Mouse (Mus musculus) megakaryocyte, embryonic 14.5 days (primary cell): ENCODE results near the gene Ptpra. TPM values are rescaled to one million over a fixed set of nuclear protein-coding genes. Genes with fewer than 3 reads are reported as not detected.
A peak's percentile ranks its signal among the peaks of the same experiment; 100 is the strongest.

ENCODE experiments used
- H3K27me3 ChIP-seq: replicated peaks from 2 replicates; pipeline ENCODE3; 2012; ENCODE audit warnings: inconsistent platforms
- H3K36me3 ChIP-seq: replicated peaks from 2 replicates; pipeline ENCODE3; 2012; ENCODE audit warnings: low read length, inconsistent platforms, mixed read lengths
- H3K4me1 ChIP-seq: 2 replicates; pipeline ENCODE4 v1.6.1; 2012; ENCODE audit warnings: inconsistent platforms
- H3K4me3 ChIP-seq: replicated peaks from 2 replicates; pipeline ENCODE3; 2012; ENCODE audit warnings: moderate library complexity, mild to moderate bottlenecking, inconsistent platforms
- H3K9me3 ChIP-seq: 2 replicates; pipeline ENCODE4 v1.6.1; 2012; ENCODE audit warnings: inconsistent platforms
- FLI1 ChIP-seq: IDR thresholded peaks from 2 replicates; pipeline ENCODE4 v1.6.1; 2012; ENCODE audit warnings: low read length, inconsistent platforms, mixed read lengths
- GATA1 ChIP-seq: IDR thresholded peaks from 3 replicates; pipeline ENCODE4 v1.6.1; 2012; ENCODE audit warnings: mixed read lengths, low read length, inconsistent platforms, borderline replicate concordance
- polyA plus RNA-seq: library from polyadenylated mRNA; stranded (reverse); fragments of >175 nt; gene quantifications from 2 replicates; pipeline ENCODE4 v1.2.3, GENCODE M21; 2012; ENCODE audit warnings: low replicate concordance; ENCODE audit not compliant: insufficient read depth

Gene Ptpra
- polyA plus RNA-seq, 1 experiment = 14.1 TPM

DNA sequence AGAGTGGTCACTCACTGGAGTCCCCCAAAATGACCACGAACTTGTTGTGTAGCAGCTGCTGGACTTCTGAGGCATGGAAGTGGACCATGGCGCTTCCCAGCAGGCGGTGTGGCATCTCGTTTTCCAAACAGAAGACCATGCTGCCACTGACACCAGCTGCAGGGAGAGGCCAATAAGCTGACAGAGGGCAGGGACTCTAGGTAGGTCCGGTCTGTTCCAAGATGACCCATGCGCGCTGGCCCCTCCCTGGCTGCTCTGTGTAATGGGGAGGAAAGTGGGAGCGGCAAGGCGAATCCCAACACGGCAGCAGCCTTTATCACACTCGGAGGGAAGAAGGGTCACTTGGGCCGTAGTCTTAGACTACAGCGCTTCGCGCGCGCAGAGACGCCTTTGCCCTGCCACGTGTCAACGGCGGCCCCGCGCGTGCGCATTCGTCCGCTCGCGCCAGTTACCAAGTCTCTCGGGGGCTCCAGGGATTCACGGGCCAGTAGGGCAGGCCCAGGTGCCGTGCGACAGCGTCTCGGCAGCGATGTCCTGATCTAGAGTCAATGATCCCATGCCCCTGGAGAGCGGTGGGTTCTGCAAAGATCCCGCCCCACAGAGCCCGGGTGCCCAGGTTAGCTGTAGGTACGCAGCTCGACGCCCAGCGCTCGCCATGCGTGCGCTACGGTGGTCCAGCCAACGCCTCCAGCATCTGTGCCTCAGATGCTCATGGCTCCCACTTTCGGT, 26.5 kb upstream of the Ptpra start:
- H3K36me3 ChIP-seq = peaks cover 50% of the 10 kb centered on the region

DNA sequence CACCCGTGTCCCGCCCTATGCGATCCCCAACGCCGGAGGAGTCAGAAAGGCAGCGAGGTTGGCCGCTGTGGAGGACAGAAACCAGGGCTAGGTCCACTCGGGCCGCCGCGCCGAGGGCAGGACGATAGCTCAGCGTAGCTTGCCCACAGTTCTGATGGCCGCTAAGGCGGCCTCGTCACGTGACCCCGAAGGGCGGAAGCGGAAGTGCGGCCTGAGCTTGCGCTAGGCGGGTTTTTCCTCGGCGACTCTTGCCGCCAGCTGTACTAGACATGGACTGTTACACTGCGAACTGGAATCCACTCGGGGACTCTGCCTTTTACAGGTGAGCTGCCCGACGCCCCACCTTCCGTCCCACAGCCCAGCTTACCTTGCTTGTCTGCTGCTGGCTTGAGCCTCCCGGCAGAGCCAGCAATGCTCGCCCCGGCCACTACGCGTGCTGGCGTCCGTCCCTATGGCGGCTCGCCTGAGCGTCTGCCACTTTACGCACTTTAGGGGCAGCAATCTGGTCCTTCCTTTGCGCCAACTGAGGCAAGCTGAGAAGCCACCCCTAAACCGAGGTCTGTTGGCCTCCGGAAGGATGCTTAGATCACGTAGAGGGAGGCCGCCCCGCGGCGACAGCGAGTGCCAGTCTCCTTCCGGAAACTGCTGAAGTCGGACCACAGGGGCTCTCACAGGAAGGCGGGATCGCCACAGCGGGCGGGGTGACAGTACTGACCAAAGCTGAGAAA, 25.8 kb upstream of the Ptpra start, which contains the start of the genes Vps16 and Pced1a:
TSS of gene Vps16 (plus strand) at position 214 of the 728 bp plus-strand sequence.
TSS of gene Pced1a (minus strand) at position 576 of the 728 bp plus-strand sequence.
- H3K36me3 ChIP-seq = peaks cover 43% of the 10 kb centered on the region
- H3K9me3 ChIP-seq = no peaks in the 10 kb centered on the region
- no peak for TF ChIP-seq GATA1
- peak; percentile 22; the same call in 1 of the 2 replicates for TF ChIP-seq FLI1
- peaks cover 83% of the 10 kb centered on the region for H3K4me1 ChIP-seq
- H3K4me3 ChIP-seq = peak within 1 kb of the TSS; percentile 94
- no peaks in the 10 kb centered on the region for H3K27me3 ChIP-seq

More for the DNA sequence above, 26.5 kb upstream of the Ptpra start:
- TF ChIP-seq FLI1 (no peak), GATA1 (no peak)
- H3K9me3 ChIP-seq = no peaks in the 10 kb centered on the region
- no peaks in the 10 kb centered on the region for H3K27me3 ChIP-seq
- peaks cover 75% of the 10 kb centered on the region for H3K4me1 ChIP-seq
- H3K4me3 ChIP-seq = peak overlapping the region; percentile 94

GRCm38 (mm10) chr2:130425112-130425511, 25.0 kb upstream of the Ptpra start:
- Histone ChIP-seq H3K27me3 (no peaks in the 10 kb centered on the region), H3K36me3 (peaks cover 36% of the 10 kb centered on the region), H3K4me1 (peaks cover 86% of the 10 kb centered on the region), H3K9me3 (no peaks in the 10 kb centered on the region), H3K4me3 (peak overlapping the region; percentile 94)
- no peak for TF ChIP-seq FLI1
- no peak for TF ChIP-seq GATA1

DNA sequence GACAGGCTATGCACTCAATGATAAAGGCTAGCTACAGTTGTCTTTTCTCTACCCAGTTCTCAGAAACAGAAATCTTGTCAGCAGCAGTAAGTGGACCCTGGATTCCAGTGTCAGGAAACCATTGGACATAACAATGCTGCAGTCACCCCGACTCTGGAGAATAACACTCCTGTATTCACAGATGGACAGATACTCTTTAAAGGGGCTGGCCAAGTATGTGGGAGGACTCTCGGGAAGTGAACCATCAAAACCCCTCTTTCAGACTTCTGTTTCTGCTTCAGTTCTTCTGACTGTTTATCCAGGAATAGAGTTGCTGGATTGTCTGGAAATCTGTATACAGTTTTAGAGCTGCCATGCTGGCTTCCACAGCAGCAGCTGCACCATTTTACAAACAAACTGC, 20.2 kb upstream of the Ptpra start:
- TF ChIP-seq FLI1 (no peak), GATA1 (no peak)
- no peaks in the 10 kb centered on the region for H3K27me3 ChIP-seq
- no peak overlapping the region for H3K4me3 ChIP-seq
- H3K36me3 ChIP-seq = peaks cover 22% of the 10 kb centered on the region
- no peaks in the 10 kb centered on the region for H3K9me3 ChIP-seq
- peaks cover 85% of the 10 kb centered on the region for H3K4me1 ChIP-seq

DNA sequence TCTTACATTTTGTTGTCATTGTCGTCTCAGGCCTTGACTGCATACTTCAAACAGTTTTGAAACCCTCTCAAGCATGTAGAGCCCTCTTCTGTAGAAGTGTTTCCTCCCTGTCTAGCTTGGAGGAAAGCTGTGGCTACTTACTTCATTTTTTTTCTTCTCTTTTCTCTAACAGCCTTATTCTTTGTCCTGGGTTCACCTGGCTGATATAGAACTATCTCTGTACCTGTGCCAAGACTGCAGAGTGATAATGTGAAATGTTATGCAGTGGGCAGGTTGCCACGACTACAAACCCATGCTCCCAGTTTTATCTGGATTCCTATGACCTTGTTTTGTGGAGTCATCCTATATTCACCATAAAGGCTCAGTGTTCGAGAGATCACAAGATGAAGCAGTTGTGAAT, 19.6 kb upstream of the Ptpra start:
- H3K9me3 ChIP-seq = no peaks in the 10 kb centered on the region
- H3K36me3 ChIP-seq = peaks cover 22% of the 10 kb centered on the region
- H3K4me1 ChIP-seq = peaks cover 79% of the 10 kb centered on the region
- H3K27me3 ChIP-seq = no peaks in the 10 kb centered on the region
- no peak overlapping the region for H3K4me3 ChIP-seq
- no peak for TF ChIP-seq GATA1
- no peak for TF ChIP-seq FLI1

DNA sequence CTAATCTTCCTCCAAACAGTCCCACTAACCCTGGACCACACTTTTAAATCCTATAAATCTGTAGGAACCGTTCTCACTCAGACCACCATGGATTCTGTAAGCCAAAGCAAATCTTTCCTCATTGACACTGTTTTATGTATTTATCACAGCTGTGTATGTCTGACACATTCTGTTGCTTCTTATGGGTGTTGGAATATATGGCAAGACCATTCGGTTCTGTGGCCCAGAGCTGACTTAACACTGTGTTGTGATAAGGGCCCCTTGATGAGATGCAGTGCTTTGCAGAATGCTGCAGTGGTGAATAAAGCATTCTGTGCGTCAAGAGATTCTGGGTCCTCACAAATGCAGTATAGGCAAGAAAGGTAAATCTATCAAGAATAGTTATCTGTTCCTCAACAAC, 17.9 kb upstream of the Ptpra start:
- H3K27me3 ChIP-seq = no peaks in the 10 kb centered on the region
- peaks cover 27% of the 10 kb centered on the region for H3K36me3 ChIP-seq
- no peak for TF ChIP-seq FLI1
- no peak for TF ChIP-seq GATA1
- H3K9me3 ChIP-seq = no peaks in the 10 kb centered on the region
- H3K4me1 ChIP-seq = peaks cover 76% of the 10 kb centered on the region
- no peak overlapping the region for H3K4me3 ChIP-seq

DNA sequence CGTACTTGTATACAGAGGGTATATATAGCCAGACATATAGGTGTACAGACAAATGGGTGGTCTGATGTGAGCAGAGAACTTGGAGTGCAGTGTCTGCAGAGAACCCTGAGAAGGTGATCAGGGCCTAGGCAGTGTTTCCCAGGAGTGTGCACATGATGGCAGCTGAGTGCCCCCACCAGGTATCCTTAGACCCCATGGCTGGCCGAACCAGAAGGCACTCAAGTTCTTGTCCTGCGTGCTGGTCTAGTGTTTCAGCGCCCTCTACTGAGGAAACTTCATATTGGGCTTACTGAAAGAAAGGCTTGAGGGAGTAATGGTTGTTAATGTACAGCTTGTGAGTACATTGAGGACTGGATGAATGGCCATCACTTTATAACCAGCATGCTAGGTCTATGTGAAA, 16.9 kb upstream of the Ptpra start:
- TF ChIP-seq FLI1 (no peak), GATA1 (no peak)
- Histone ChIP-seq H3K9me3 (no peaks in the 10 kb centered on the region), H3K4me3 (no peak overlapping the region), H3K4me1 (peaks cover 76% of the 10 kb centered on the region), H3K27me3 (no peaks in the 10 kb centered on the region), H3K36me3 (peaks cover 30% of the 10 kb centered on the region)

DNA sequence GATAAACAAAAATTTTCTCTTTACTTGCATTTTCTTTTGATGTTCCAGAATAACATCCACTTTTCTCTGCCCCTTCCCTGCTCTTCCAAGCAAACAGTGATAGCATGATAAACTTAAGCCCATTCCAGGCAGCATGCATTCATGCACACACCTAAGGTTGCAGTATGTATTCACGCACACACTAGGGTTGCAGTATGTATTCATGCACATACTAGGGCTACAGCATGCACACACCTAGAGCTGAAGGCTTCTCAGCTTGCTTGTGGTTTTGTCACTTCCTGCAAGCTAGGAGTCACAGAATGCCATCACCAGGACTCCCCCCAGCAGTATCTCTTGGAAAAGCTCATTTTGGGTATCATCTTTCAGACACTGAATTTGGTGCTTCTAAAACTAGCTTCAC, 13.3 kb upstream of the Ptpra start:
- peak overlapping the region; percentile 74 for H3K4me3 ChIP-seq
- no peaks in the 10 kb centered on the region for H3K9me3 ChIP-seq
- TF ChIP-seq GATA1 = no peak
- TF ChIP-seq FLI1 = no peak
- H3K27me3 ChIP-seq = no peaks in the 10 kb centered on the region
- H3K4me1 ChIP-seq = peaks cover 57% of the 10 kb centered on the region
- H3K36me3 ChIP-seq = peaks cover 60% of the 10 kb centered on the region

DNA sequence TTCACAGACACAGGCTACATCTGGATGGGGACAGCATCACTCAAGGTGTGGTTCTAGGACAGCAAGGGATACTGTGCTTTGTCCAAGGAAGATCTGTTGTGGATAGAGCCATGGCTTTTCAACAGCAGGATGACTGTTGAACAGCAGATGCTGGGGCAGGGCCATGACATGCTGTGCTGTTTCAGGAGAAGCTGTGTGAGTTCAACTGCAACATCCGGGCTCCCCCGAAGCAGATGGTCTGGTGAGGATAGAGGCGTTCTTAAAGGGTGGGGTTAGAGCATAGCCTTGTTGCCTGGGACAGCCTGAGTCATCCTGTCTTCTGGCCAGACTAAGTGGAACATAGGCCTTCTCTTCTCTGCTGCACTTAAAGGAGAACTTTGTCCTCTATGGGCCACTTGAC, 11.2 kb upstream of the Ptpra start:
- Histone ChIP-seq H3K9me3 (no peaks in the 10 kb centered on the region), H3K27me3 (no peaks in the 10 kb centered on the region), H3K36me3 (peaks cover 74% of the 10 kb centered on the region), H3K4me1 (peaks cover 36% of the 10 kb centered on the region), H3K4me3 (no peak overlapping the region)
- TF ChIP-seq FLI1 = no peak
- TF ChIP-seq GATA1 = no peak

DNA sequence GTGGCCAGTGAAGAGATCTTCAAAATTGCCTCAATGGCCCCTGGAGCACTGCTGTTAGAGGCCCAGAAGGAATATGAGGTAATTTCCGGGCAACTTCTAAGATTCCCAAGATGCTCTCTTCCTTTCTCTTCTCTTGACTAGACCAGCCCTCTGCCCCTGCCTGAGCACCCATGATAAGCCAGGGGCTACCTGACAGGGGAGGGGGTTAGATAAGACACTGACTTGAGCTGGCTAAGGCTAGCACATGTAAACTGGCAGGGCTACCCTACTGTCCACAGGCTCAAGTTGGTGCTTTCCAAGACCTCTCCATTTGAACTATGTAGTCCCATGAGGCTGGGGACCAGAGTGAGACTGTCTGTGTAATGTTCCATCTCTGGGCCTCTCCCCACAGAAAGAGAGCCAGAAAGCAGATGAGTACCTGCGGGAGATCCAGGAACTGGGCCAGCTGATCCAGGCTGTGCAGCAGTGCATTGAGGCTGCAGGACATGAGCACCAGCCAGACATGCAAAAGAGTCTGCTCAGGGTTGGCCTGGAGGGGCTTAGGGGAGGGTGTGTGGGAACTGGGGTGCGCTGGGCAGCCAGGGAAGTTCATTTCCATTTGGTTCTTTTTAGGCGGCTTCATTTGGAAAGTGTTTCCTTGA, 10.1 kb upstream of the Ptpra start:
- no peak for TF ChIP-seq GATA1
- no peak for TF ChIP-seq FLI1
- Histone ChIP-seq H3K4me3 (no peak overlapping the region), H3K27me3 (no peaks in the 10 kb centered on the region), H3K9me3 (no peaks in the 10 kb centered on the region), H3K36me3 (peaks cover 79% of the 10 kb centered on the region), H3K4me1 (peaks cover 35% of the 10 kb centered on the region)
